Mouse (Mus musculus): ENCODE data around the gene Lrr1. TPM values are rescaled to one million over a fixed set of nuclear protein-coding genes. Genes with fewer than 3 reads are reported as not detected.
"Not testable (repeated sequence)": the region's sequence is repeated elsewhere in the genome, so short reads cannot be mapped to it uniquely, and the experiment has no call there.

Gene Lrr1
- polyA plus RNA-seq, 1 experiment from 2014 or later: 22.6 TPM

GRCm38 (mm10) chr12:69166861-69167581, 1.6 kb upstream of the Lrr1 start:
- H3K4me3 ChIP-seq (replicated peaks); ATAC-seq (replicated peaks; ENCODE audit: low FRiP score); H3K27me3 ChIP-seq; H3K9ac ChIP-seq; H3K27ac ChIP-seq; H3K36me3 ChIP-seq; H3K9me3 ChIP-seq (replicated peaks); H3K4me2 ChIP-seq: not testable (repeated sequence)
- H3K4me1 ChIP-seq: peaks cover 17% of the 10 kb centered on the region
- 77% methylated on average over 8 of the region's 8 CpGs for WGBS

DNA sequence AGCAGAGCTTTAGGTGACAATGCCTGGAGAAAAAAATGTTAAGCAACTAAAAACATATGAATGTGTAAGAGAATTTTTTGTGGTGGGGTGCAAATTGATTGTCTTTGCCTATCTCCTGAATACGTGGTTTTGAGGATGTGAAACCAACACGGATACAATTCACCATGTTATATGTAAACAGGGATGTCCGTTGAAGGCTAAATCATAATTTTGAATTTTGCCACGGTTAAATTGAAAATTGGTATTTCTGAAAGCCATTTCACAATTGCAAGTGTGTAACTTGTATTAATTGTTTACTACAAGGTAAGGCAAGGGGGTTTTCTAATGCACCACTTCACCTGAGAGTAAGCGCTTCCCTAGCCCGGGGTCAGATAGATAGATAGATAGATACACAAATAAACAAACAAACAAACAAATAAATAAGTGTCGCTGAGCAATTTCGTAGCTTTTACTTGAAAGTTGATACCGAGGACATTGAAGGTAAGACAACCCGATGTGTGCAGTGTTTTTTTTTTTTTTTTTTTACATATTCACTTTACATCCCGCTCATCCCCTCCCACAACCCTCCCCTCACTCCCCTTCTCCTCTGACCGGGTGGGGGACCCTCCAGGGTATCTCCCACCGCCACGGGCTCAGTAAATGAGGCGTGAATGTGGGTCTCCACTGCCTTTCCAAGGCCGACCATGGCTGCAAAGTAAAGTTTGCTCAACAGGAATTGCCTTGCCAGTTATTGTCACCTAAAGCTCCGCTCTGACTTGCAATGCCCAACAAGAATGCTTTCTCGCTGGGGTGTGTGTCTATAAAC, 756 bp upstream of the Lrr1 start:
- peak overlapping the region; percentile 70 for H3K9ac ChIP-seq
- no peaks in the 10 kb centered on the region for H3K9me3 ChIP-seq (replicated peaks)
- ATAC-seq (replicated peaks; ENCODE audit: low FRiP score): peak; percentile 42
- H3K4me3 ChIP-seq (replicated peaks): peak overlapping the region; percentile 89
- 8% methylated on average over 18 of the region's 18 CpGs for WGBS
- peaks cover 17% of the 10 kb centered on the region for H3K4me1 ChIP-seq
- no peaks in the 10 kb centered on the region for H3K27me3 ChIP-seq
- peaks cover 9% of the 10 kb centered on the region for H3K36me3 ChIP-seq
- peak overlapping the region; percentile 89 for H3K4me2 ChIP-seq
- peak overlapping the region; percentile 86 for H3K27ac ChIP-seq

- no peak overlapping the region for H3K4me3 ChIP-seq (replicated peaks)
These were observed 2.7 kb downstream of the Lrr1 start for GRCm38 (mm10) chr12:69171307-69171706.

DNA sequence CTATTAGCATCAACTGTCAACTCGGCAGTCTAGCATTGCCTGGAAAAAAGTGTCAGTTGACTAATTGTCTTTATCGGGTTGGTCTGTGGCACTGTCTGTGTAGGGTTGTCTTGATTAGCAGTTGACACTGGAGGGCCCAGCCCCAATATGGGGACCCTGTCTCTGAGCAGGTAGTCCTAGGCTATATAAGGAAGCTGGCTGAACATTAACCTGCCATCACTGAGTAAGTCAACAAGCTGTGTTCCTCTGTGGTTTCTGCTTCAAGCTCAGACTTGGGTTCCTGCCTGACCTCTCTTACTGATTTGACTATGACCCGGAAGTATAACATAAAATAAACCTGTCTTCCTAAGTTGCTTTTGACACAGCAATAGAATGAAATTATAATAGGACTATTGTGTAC, 7.4 kb downstream of the Lrr1 start:
- Histone ChIP-seq H3K9ac (no peak overlapping the region), H3K27ac (no peak overlapping the region), H3K36me3 (peaks cover 51% of the 10 kb centered on the region), H3K27me3 (no peaks in the 10 kb centered on the region), H3K4me2 (no peak overlapping the region), H3K4me1 (no peaks in the 10 kb centered on the region), H3K9me3 (replicated peaks) (no peaks in the 10 kb centered on the region), H3K4me3 (replicated peaks) (no peak overlapping the region)
- ATAC-seq (replicated peaks; ENCODE audit: low FRiP score): no peak
- WGBS: 95% methylated on average over 3 of the region's 3 CpGs

More at GRCm38 (mm10) chr12:69171307-69171706, 2.7 kb downstream of the Lrr1 start:
- WGBS: 88% methylated on average over 2 of the region's 2 CpGs
- no peak for ATAC-seq (replicated peaks; ENCODE audit: low FRiP score)
- no peak overlapping the region for H3K27ac ChIP-seq
- no peak overlapping the region for H3K4me2 ChIP-seq
- H3K9me3 ChIP-seq (replicated peaks): no peaks in the 10 kb centered on the region
- peaks cover 17% of the 10 kb centered on the region for H3K4me1 ChIP-seq
- H3K27me3 ChIP-seq: no peaks in the 10 kb centered on the region
- H3K36me3 ChIP-seq: peaks cover 37% of the 10 kb centered on the region
- H3K9ac ChIP-seq: no peak overlapping the region

- Histone ChIP-seq H3K9me3 (replicated peaks) (no peaks in the 10 kb centered on the region), H3K27ac (no peak overlapping the region), H3K4me1 (no peaks in the 10 kb centered on the region), H3K36me3 (peaks cover 56% of the 10 kb centered on the region), H3K4me2 (no peak overlapping the region), H3K4me3 (replicated peaks) (no peak overlapping the region), H3K27me3 (no peaks in the 10 kb centered on the region), H3K9ac (no peak overlapping the region)
- 89% methylated on average over 3 of the region's 3 CpGs for WGBS
- no peak for ATAC-seq (replicated peaks; ENCODE audit: low FRiP score)
These were observed 8.9 kb downstream of the Lrr1 start for GRCm38 (mm10) chr12:69177526-69177925.

- H3K9me3 ChIP-seq (replicated peaks): no peaks in the 10 kb centered on the region
- no peak for ATAC-seq (replicated peaks; ENCODE audit: low FRiP score)
- H3K4me3 ChIP-seq (replicated peaks): no peak overlapping the region
- peaks cover 48% of the 10 kb centered on the region for H3K36me3 ChIP-seq
- H3K4me1 ChIP-seq: no peaks in the 10 kb centered on the region
- no peak overlapping the region for H3K9ac ChIP-seq
- 82% methylated on average over 12 of the region's 12 CpGs for WGBS
- no peaks in the 10 kb centered on the region for H3K27me3 ChIP-seq
- no peak overlapping the region for H3K27ac ChIP-seq
- no peak overlapping the region for H3K4me2 ChIP-seq
These were observed 10.8 kb downstream of the Lrr1 start for GRCm38 (mm10) chr12:69179371-69179770.

- WGBS: 88% methylated on average over 4 of the region's 4 CpGs
- H3K4me1 ChIP-seq: peaks cover 12% of the 10 kb centered on the region
- peaks cover 24% of the 10 kb centered on the region for H3K36me3 ChIP-seq
- H3K4me3 ChIP-seq (replicated peaks): no peak overlapping the region
- no peak for ATAC-seq (replicated peaks; ENCODE audit: low FRiP score)
- no peaks in the 10 kb centered on the region for H3K9me3 ChIP-seq (replicated peaks)
- H3K4me2 ChIP-seq: no peak overlapping the region
- no peaks in the 10 kb centered on the region for H3K27me3 ChIP-seq
- no peak overlapping the region for H3K9ac ChIP-seq
- no peak overlapping the region for H3K27ac ChIP-seq
These were observed 13.2 kb downstream of the Lrr1 start for GRCm38 (mm10) chr12:69181800-69182199.

DNA sequence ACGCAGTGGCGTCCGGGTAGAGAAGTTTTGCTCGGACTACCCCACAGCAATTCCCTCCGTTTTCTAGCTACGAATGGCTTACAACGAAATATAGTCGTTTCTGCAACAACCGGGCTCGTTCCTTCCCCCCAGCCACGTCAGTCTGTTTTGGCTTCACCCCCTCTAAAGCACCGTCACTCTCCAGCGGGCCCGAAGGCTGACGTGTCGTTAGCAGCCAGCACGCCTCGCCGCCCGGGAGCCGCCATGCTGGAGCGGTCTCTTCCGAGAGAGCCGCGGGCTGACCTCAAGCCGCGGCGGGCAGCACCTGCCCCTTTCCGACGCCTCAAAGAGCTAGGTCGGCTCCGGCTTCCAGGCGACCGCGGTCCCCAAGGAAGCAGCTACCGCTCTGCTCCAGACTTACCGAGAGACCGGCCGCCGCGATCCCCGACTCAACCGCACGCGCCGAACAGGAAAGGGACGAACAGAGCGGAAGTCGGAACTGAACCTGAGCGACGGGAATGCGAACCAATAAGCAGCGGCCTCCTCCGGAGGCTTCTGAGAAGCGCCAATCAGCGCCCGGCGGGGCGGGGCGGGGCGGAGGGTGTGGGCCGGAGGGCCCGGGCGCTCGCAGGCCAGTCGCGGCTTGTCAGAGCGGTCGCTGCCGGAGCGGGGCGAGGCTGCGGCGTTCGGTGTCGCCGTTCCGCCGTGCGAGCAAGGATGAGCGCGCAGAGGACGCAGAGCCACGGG, 15.1 kb downstream of the Lrr1 start, which contains the start of the genes Rpl36al and Mgat2:
TSS of gene Rpl36al (minus strand) at position 501 of the 726 bp plus-strand sequence.
TSS of gene Mgat2 (plus strand) at position 575 of the 726 bp plus-strand sequence.
- ATAC-seq (replicated peaks; ENCODE audit: low FRiP score): peak; percentile 99

DNA sequence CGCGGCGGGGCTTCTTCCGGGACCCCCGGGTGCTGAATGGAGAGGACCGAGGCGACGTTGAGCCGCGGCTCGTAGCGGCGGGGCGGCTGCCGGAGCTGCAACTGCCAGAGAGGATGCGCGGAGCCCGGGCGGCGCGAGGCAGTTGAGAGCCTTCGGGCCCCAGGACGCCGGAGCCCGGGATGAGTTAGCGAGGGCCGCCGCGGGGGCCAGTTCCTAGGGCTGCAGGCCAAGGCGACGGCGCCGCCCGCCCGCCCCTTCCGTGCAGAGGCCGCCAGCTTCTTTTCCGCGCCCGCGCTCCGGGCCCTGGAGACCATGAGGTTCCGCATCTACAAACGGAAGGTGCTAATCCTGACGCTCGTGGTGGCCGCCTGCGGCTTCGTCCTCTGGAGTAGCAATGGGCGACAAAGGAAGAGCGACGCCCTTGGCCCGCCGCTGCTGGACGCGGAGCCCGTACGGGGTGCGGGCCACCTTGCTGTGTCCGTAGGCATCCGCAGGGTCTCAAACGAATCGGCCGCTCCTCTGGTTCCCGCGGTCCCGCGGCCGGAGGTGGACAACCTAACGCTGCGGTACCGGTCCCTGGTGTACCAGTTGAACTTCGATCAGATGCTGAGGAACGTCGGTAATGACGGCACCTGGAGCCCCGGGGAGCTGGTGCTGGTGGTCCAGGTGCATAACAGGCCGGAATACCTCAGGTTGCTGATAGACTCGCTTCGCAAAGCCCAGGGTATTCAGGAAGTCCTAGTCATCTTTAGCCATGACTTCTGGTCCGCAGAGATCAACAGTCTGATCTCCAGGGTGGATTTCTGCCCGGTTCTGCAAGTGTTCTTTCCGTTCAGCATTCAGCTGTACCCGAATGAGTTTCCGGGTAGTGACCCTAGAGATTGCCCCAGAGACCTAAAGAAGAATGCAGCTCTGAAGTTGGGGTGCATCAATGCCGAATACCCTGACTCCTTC, 16.0 kb downstream of the Lrr1 start:
- Histone ChIP-seq H3K4me1 (peaks cover 19% of the 10 kb centered on the region), H3K9me3 (replicated peaks) (no peaks in the 10 kb centered on the region), H3K36me3 (peaks cover 38% of the 10 kb centered on the region), H3K27me3 (no peaks in the 10 kb centered on the region), H3K4me2 (peak overlapping the region; percentile 80), H3K4me3 (replicated peaks) (peak overlapping the region; percentile 67), H3K27ac (peak overlapping the region; percentile 91), H3K9ac (peak overlapping the region; percentile 89)
- WGBS: 1% methylated on average over 80 of the region's 86 CpGs
- peak; percentile 74 for ATAC-seq (replicated peaks; ENCODE audit: low FRiP score)

More for the DNA sequence above, 15.1 kb downstream of the Lrr1 start, which contains the start of the genes Rpl36al and Mgat2:
- under 1% methylated on average over 84 of the region's 84 CpGs for WGBS
- Histone ChIP-seq H3K4me3 (replicated peaks) (peak within 1 kb of the TSS; percentile 67), H3K4me2 (peak within 1 kb of the TSS; percentile 85), H3K4me1 (peaks cover 19% of the 10 kb centered on the region), H3K36me3 (peaks cover 31% of the 10 kb centered on the region), H3K27me3 (no peaks in the 10 kb centered on the region), H3K27ac (peak within 1 kb of the TSS; percentile 91), H3K9me3 (replicated peaks) (no peaks in the 10 kb centered on the region), H3K9ac (peak within 1 kb of the TSS; percentile 89)

DNA sequence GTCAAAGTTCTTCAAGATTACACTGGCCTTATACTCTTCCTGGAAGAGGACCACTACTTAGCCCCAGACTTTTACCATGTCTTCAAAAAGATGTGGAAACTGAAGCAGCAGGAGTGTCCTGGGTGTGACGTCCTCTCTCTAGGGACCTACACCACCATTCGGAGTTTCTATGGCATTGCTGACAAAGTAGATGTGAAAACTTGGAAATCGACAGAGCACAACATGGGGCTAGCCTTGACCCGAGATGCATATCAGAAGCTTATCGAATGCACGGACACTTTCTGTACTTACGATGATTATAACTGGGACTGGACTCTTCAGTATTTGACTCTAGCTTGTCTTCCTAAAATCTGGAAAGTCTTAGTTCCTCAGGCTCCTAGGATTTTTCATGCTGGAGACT, 16.8 kb downstream of the Lrr1 start:
- H3K36me3 ChIP-seq: peaks cover 46% of the 10 kb centered on the region
- WGBS: 76% methylated on average over 7 of the region's 7 CpGs
- no peak for ATAC-seq (replicated peaks; ENCODE audit: low FRiP score)
- H3K27ac ChIP-seq: 0 out of 2 replicates have a peak overlapping the region, but pooled peaks have one; percentile 91
- H3K27me3 ChIP-seq: no peaks in the 10 kb centered on the region
- peak overlapping the region; percentile 89 for H3K9ac ChIP-seq
- peaks cover 19% of the 10 kb centered on the region for H3K4me1 ChIP-seq
- H3K4me3 ChIP-seq (replicated peaks): peak overlapping the region; percentile 67
- peak overlapping the region; percentile 80 for H3K4me2 ChIP-seq
- no peaks in the 10 kb centered on the region for H3K9me3 ChIP-seq (replicated peaks)

Data from kidney, embryonic 15.5 days (tissue).